Mouse (Mus musculus) lung, postnatal 36 days (tissue): Measurements from ENCODE around the gene Mon1b.

Source experiments
- DNase-seq: peaks from one replicate; pipeline ENCODE4 v3.0.0; 2022; ENCODE audit warnings: mixed read lengths

Gene Mon1b

GRCm38 (mm10) chr8:113634670-113635591, at the start of gene Mon1b:
Gene Mon1b (plus strand): TSS chr8:113635587.
- peak; percentile 98 for DNase-seq

GRCm38 (mm10) chr8:113598401-113598800, 37.0 kb upstream of the Mon1b start:
- DNase-seq = no peak

GRCm38 (mm10) chr8:113632634-113633033, 2.8 kb upstream of the Mon1b start:
- DNase-seq = peak; percentile 79

GRCm38 (mm10) chr8:113634161-113634560, 1.2 kb upstream of the Mon1b start:
- DNase-seq = no peak

GRCm38 (mm10) chr8:113635592-113636279, 349 bp downstream of the Mon1b start:
- peak; percentile 93 for DNase-seq

GRCm38 (mm10) chr8:113636280-113636628, 867 bp downstream of the Mon1b start:
- peak; percentile 15 for DNase-seq

- peak; percentile 75 for DNase-seq
Observed at GRCm38 (mm10) chr8:113640357-113640756, 5.0 kb downstream of the Mon1b start.

- no peak for DNase-seq
Observed at GRCm38 (mm10) chr8:113642926-113643325, 7.5 kb downstream of the Mon1b start, which contains the start of gene Syce1l. Gene Syce1l (plus strand): TSS chr8:113643213.

GRCm38 (mm10) chr8:113643479-113644210, 8.3 kb downstream of the Mon1b start:
- peak; percentile 53 for DNase-seq

GRCm38 (mm10) chr8:113645220-113645619, 9.8 kb downstream of the Mon1b start:
- DNase-seq = no peak

- no peak for DNase-seq
Observed at GRCm38 (mm10) chr8:113652450-113652849, 17.1 kb downstream of the Mon1b start.

GRCm38 (mm10) chr8:113653151-113653550, 17.8 kb downstream of the Mon1b start:
- no peak for DNase-seq

- DNase-seq = peak; percentile 25
Observed at GRCm38 (mm10) chr8:113656154-113656553, 20.8 kb downstream of the Mon1b start.

GRCm38 (mm10) chr8:113656681-113657298, 21.4 kb downstream of the Mon1b start:
- no peak for DNase-seq

- DNase-seq = no peak
Observed at GRCm38 (mm10) chr8:113660128-113660527, 24.7 kb downstream of the Mon1b start.

GRCm38 (mm10) chr8:113664544-113664943, 29.2 kb downstream of the Mon1b start:
- DNase-seq = peak; percentile 93

GRCm38 (mm10) chr8:113665036-113665435, 29.6 kb downstream of the Mon1b start:
- DNase-seq = no peak

GRCm38 (mm10) chr8:113665951-113666350, 30.6 kb downstream of the Mon1b start:
- DNase-seq = no peak

GRCm38 (mm10) chr8:113666714-113667432, 31.5 kb downstream of the Mon1b start:
- DNase-seq = no peak

- DNase-seq = no peak
Observed at GRCm38 (mm10) chr8:113669924-113670323, 34.5 kb downstream of the Mon1b start.

GRCm38 (mm10) chr8:113672599-113673255, 37.3 kb downstream of the Mon1b start:
- DNase-seq = no peak
